Mouse (Mus musculus): ENCODE results near the gene Unc119b.
"Not testable (repeated sequence)": the region's sequence is repeated elsewhere in the genome, so short reads cannot be mapped to it uniquely, and the experiment has no call there.

Gene Unc119b

DNA sequence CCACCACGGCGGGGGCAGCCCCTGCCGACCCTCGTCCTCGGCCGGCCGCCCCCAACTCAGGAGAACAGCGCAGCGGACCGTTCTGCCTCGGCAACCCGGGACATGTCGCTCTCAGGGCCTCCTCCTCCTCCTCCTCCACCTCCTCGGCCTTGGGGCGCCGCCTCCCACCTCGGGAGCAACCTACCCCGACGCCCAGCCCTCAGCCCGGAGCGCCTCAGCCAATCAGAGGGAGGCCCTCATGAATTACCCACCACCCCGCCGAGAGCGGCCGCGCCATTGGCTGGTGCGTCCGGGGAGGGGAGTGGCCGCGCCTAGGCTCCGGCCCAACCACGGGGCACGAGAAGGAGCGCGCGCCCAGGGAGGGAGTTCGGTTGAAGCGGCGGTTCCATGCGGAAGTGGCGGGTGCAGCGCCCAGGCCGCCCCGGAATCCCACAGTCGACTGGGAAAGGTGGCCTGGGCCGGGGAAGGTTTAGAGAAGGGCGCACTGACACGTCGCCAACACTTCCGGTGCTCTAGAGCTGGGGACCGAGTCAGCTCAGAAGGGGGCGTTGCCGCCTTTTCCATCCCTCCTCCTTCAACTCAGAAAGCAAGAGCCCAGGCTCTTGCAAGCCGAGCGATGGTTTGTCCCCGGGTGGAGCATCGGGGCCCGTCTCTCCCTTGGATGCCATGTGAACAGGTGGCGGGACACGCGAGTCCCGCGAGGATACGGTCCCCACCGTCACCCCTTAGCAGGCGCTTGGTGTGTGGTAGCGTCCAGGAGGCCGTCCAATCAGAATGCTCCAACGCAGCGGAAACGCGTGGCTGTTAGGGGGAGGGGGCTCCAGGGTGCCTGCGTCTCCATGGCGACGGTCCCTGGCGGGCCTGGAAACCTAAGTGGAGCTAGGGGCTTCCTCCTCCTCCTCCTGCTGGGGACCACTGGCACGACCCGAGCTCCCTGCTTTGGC is 23.5 kb upstream of the Unc119b start, which contains the start of gene Mlec:
TSS of gene Mlec (minus strand) at position 140 of the 944 bp plus-strand sequence.
- in situ Hi-C loops (cut with MboI), result no loop called here

DNA sequence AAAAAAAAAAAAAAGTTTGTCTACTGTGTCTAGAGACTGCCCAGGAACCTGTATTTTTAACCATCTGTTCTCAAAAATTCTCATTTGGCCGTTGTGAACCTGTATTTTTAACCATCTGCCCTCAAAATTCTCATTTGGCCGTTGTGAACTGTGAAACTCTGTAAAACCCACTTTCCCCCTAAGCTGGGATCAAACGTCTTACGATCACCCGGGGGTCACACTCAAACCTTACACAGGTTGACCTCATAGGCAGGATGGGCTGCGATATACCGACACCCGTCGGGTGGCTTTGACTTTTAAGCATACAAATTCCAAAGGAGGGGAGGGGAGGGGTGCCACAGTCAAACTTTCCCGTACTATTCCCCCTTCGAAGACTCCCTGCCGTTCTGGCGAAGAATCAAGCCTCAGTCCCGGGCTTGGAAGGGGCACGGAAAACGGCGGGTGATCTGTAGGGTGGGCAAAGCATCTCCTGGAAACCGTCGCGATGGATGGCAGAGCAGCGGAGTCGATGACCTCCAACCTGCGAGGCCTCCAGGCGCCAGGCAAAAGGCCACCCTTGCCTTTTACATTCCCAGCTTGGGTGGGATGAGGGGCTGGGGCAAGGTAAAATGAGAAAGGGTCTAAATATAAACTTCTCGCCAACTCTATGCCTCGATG is 22.3 kb upstream of the Unc119b start:
- in situ Hi-C loops (cut with MboI), result no loop called here

DNA sequence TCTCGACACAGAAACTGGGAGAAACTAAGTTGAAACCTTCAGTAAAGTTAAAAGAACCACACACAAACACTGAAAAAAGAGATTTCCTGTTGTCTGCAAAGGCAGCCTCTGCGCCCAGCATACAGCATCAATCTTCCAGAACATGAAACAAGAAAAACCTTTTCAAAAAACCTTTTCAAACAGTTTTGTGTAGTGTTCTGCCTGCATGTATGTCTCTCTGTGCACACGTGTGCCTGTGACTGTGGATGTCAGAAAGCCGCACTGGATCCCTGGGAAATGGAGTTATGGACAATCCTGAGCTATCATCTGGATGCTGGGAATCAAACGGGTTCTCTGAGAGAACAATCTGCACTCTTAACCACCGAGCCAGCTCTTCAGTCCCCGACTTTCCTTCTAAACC is 21.6 kb upstream of the Unc119b start:
- in situ Hi-C loops (cut with MboI), result no loop called here

DNA sequence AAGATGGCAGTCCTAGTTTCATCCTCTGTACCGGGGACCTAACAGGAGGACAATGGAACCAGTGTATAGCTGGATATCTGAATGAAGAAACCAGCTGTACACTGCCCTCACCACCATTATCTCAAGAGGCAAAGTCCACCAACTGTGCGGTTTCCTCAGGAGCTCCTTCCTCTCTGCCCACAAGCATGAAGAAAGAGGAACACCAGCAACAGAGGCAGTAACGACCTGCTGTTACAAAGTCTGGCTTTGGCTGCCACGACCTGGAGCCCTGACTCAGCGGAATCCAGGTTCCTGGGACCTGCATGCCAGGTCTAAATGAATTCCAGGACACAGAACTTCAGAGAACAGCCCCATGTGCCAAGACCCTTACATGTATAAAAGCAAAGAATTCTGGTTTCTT is 21.1 kb upstream of the Unc119b start:
- in situ Hi-C loops (cut with MboI), result no loop called here

DNA sequence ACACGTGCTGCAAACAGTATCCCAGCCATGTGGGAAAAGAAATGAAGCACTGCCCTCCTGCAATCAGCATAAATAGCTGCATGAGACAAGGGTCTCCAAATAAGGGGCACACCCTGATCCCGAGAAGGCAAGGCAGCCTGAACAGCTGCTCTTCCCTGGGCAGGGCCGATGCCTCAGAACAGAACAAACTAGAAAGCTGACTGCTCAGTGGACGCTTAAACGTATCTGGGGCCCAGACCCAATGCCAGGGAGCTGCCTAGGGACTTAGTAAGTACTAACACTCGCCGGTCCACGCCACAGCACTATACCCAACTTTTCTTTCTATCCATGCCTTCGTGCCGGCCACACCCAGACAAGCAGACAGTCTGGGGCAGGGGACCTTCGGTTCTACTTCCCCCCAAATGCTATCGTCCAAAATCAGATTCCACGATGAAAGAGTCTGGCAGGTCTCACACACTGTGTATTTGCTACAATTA is 20.4 kb upstream of the Unc119b start:
- in situ Hi-C loops (cut with MboI), result no loop called here

DNA sequence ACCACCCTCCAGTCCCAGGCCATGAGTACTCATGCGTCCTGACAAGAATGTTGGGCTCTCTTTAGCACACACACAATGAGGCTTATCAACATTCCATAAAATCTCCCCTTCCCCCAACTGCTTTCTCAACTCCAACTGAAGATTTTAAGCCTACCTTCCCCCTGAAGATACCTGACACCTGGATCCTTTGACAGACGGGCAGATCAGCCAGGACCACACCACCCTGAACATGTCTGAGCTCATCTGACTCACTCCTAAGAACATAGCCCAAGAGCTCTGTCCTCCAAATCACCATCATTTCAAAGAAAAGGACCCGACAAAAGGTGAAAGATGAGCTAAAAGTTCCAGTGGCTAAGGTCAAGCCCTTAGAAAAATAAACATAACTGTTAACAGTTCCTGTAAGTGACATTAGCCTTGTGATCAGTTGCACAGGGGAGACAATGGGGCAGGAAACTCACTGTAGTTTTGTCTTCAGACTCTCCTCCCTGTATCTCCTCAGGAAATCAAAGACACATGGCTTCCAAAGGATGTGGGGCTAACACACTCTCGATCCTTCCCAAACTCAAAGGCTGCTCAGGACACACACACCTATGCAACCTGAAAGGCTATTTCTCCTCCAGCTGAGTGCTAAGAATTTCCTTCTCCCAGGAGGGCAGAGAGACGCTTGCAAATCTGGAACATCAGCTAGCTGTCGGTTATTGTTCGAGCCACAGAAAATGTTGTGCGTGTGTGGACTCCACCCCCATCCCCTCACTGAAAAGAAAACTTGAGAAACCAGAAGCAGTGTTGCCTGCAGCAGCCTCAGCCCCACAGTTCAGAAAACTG is 17.6 kb upstream of the Unc119b start:
- in situ Hi-C loops (cut with MboI), result no loop called here

DNA sequence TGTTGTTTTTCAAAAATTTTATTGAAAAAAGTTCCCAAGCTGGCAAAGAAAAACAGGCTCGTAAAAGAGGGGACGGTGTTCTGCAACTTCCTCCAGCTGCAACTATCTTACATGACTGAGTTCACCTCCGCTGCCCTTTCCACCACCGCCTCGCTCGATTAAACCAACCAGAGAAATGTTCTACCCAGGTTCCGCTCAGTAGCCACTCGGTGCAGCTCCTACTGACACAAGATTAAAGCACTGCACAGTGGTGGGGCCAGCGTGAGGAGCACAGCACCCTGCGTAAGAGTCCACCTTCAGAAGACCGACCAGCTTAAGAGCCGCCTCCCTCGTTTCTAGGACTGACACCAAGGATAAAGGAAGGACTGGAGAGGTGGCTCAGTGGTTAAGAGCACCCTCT is 16.7 kb upstream of the Unc119b start:
- in situ Hi-C loops (cut with MboI), result no loop called here

DNA sequence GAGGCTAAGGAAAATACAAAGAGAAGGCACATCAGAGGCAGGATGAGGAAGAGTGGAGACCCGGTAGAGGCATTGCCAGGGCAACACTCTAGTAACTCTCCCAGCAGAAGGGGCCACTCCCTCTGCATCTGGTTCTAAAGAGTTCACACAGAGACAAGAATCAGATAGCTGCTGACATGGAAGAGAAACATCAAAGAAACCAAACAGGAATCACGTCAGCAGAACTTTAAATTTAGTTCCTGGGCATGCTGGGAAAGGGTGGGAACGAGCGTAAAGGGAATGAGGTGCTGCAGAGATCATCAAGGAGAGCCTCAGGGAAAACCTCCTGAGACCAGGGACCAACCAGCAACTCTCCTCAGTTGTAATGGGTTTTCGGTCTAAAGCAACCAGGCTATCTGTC is 16.2 kb upstream of the Unc119b start:
- in situ Hi-C loops (cut with MboI), result no loop called here

DNA sequence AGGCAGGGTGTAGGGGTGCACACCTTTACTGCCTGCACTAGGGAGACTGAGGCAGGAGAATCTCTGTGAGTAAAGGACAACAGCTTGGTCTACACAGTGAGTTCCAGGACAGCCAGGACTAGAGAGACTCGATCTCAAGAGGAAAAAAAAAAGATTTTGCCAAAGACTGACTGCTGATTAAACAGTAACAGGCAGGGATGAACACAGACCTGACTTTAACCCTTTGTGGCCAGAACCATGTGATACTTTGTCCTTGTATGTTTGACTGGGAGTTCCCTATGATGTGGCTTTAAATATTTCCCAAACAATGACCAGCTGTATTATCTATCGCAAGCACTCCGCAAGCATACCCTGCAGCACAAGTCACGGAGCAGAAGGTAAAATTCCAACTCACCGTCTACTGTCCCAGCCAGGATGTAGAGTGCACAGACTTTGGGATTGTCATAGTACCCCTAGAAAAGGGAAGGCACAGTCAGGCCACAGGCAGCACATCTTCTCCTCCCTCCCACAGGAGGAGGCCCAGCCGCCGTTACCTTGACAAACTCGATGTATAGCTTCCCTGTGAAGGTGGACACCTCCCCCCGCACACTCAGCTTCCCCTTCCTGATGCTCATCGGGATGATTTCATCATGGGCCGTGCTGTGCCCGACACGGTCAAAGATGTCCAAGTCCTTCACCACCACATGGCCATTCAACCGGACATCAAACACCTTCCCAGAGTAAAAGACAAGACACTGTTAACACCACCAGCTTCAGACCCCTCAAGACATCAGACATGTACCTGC is 15.1 kb upstream of the Unc119b start:
- in situ Hi-C loops (cut with MboI), result no loop called here

DNA sequence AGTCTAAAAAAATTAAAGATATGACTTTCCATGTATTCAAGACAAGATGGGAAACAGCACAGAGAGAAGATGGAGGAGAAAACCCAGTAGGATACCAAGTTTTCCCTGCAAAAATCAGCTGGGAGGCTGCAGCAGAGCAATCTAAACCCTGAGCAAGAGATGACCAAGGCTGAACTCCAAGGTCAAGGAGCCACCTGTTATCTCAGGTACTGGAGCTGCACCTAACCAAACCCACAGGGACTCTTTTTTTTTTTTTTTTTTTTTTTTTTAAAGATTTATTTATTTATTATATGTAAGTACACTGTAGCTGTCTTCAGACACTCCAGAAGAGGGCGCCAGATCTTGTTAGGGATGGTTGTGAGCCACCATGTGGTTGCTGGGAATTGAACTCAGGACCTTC is 14.1 kb upstream of the Unc119b start:
- in situ Hi-C loops (cut with MboI), result not testable (repeated sequence)

DNA sequence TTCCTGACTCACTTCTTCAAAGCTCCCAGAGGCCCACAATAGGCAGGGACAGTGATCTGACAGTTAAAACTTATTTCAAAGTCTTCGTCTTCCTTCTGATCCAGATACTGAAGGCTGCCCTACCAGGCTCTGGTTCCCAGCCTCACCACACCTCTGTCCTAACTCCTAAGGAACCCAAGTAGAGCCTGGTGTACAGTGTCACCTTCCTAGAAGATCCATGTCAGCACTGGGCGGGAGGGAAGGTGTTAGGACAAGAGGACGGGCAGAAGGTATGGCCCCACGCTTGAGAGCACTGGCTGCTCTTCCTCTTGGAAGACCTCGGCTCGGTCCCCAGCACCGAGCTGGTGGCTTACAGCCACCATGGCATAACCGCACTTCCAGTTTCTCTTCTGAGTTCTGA is 13.6 kb upstream of the Unc119b start:
- in situ Hi-C loops (cut with MboI), result no loop called here

DNA sequence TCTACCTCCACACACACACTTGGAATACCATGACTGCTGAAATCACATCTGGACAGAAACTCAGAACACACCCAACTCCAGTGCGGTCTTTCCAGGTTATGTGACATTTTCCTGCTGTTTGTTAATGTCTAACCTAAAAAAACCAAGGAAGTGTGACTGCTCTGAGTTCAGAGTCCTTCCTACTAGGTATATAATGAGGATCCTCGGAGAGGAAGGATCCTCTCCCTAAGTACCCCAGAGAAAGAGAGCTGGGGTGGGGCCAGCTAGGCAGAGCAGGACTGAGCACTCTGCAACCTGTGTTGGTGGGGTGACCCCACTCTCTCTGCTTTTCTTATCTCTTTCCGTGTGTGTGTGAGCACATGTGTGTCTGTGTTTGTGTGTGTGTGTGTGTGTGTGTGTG is 12.6 kb upstream of the Unc119b start:
- in situ Hi-C loops (cut with MboI), result no loop called here

DNA sequence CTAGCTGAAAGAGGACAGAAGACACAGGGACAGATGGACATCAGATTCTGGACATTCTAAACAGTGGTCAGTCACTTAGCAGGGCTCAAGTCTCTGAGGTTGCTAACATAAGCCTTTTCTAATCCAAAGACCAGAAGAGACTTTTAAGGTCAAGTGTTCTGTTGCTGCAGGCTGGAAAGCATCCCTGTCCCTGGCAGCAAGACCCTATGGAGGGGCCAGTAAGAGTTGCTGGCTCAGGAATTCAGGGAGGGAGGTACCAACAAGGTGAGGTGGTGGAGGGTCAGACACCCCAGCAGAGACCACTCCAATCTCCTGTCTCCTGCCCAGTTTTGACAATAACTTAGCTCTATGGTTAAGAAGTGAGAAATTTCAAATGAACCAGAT is 12.0 kb upstream of the Unc119b start:
- in situ Hi-C loops (cut with MboI), result no loop called here

DNA sequence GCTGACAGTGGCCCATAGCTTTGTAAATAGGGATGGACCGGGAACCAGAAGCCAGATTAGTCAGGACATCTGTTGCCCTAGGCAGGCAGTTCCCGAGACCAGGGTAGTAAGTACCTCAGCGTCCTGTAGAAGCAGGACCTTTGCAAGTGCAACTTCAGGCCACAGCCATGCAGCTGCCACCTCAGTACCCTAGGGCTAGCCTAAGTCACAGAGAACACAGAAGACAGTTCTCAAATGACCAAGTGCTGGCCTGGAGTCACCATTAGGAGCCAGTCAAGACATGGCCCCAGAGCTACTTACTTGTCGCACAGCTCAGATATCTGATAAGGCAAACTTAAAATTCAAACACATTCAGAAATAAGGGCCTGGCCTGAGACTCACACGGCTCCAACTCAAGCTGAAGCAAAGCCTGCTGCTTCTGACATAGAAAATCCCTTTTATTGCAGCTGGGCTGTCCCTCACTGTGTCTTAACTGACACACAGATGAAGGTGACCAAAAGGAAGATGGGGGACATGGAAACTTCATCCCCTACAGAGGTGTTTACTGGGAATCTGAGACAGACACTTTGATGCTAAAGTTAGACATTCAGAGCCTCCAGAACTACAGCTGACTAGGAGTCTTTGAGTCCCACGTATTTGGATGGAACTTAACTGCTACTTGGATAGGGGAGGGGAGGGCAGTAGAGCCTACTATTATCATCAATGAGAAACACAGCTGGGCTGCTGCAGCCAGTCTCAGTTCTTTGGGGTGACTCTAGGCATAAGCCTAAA is 11.4 kb upstream of the Unc119b start:
- in situ Hi-C loops (cut with MboI), result no loop called here

DNA sequence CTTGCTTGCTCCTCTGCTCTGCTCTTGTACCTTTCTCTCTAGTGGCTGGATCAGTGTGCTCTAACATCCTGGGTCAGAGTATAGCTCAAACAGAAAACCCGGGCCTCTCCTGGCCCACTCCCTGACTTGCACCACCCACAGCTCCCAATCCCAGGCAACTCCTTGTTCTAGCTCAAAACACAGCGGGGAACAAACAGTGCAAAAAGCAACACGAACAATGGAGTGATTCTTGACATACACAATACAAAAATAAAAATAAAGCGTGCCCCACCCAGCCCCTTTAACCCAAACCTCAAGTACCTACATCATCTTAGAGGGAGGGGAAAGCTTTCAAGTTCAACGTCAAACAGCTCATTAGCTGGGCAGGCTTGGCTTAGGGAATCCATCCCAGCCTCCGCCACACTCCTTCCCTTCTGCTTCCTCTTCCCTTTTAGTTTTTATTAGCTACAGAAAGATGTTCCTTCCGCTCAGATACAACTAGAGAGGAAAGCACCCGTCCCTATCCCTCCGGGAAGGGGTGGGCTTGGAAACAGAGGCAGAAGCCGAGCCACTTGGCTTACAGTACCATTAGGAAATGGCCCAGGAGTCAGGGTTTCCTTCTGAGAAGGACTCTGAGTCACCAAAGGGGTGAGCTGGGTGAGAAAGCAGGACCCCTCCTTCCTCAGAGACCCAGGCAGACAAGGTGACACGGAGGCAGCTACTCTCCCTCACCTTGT is 10.6 kb upstream of the Unc119b start:
- in situ Hi-C loops (cut with MboI), result no loop called here

DNA sequence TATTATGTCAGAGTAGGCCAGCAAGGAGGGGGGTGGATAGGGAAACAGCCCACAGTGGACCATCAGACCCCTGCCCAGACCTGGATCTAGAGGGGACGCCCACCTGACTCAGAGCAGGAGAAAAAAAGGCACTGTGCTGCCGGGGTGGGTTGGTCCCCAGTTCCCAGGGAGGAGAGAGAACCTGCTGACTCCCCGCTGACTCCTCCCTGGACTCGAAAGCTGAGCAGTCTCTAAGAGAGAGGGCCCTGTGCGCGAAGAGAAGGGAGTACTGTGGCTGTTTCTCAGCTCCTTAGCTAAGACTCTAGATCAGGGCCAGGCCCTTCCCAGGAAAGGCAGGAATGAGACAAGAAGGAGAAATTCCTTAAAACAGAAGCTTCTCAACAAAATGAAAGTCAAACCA is 9.7 kb upstream of the Unc119b start:
- in situ Hi-C loops (cut with MboI), result no loop called here

DNA sequence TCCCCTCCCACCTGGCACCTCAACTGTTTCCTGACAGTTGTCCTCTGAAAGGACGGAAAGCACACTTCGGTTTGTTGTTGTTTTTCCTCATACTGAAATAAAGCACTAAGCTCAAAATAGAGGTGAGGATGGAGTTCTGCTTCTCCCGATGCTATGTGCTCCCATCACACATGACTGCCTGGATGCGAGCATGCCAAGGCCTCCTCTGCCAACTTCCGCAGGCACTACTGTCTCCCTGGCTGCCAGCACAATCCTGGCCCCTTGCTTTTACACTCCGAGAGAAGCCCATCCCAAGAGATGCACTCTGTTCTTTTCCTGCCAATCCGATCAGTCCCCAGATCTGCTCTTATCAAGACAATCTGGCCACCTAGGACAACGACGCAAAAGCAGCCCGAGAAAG is 8.8 kb upstream of the Unc119b start:
- in situ Hi-C loops (cut with MboI), result no loop called here

DNA sequence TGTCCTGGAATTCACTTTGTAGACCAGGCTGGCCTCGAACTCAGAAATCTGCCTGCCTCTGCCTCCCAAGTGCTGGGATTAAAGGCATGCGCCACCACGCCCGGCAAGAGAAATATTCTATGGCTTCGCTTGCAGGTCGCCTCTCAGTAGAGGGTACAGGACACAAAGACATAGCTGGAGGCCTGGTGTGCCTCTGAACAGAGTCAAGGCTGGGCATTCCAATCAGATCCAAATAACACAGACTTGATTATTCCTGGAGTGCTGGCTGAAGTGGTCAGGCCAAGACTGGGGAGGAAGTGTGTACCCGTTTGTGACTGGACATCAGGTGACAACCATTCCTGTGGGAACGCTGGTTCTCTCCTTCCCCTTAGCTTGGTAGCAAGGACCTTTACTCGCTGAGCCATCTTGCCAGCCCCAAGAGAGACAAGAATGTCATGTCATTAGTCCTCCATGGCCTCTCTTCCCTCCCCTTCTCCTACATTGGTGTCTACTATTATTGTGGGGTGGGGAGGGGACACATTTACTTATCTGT is 7.5 kb upstream of the Unc119b start:
- in situ Hi-C loops (cut with MboI), result no loop called here

DNA sequence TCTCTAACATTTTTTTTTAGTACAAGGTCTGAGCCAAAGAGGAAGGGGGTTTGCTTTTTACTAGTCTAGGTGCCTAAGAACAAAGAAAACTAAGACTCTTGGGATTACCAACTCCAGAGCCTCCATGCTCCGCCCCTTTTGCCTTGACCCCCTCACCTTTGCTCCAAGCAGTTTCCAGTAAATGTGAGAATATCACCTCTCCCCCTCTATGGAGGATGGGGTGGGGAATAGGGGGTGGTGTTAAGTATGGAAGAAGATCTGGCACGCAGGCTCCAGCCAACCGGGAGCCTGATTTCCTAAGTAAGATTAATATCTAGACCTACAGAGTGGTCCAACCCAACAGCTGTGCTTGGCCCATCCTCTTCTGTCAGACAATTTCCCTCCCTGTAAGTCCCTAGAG is 6.0 kb upstream of the Unc119b start:
- in situ Hi-C loops (cut with MboI), result no loop called here

DNA sequence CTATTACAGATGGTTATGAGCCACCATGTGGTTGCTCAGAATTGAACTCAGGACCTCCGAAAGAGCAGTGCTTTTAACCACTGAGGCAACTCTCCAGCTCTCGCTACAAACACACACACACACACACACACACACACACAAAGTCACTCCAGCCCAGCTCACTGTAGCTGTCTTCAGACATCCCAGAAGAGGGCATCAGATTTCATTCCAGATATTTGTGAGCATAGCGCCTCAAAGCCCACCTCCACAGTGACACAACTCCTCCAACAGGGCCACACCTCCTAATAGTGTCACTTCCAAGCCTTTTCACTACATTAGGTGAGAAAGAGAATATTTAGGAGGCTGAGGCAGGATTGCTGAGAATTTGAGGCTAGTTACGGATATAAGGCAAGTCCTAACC is 4.3 kb upstream of the Unc119b start:
- in situ Hi-C loops (cut with MboI), result no loop called here

Measured in mature B cell (primary cell).